Mouse (Mus musculus): ENCODE measurements at regions not wholly inside any gene's neighbourhood (a gene's known extent, or its start where the extent isn't known, plus 50 kb on each side); places are given as distances from the start of the nearest gene placed in this dataset.
A peak's percentile ranks its signal among the peaks of the same experiment; 100 is the strongest.

- Histone ChIP-seq H3K4me1 (ENCODE audit: control insufficient read depth, insufficient read depth, low read depth, low read length) (no peaks in the 10 kb centered on the region), H3K27ac (ENCODE audit: low read depth, low read length) (no peak overlapping the region), H3K4me3 (ENCODE audit: low read length) (no peak overlapping the region), H3K4me2 (ENCODE audit: low read length) (no peak overlapping the region), H3K9ac (ENCODE audit: low read depth, low read length) (no peak overlapping the region), H3K9me3 (ENCODE audit: control insufficient read depth, low read length) (no peaks in the 10 kb centered on the region), H3K27me3 (replicated peaks; ENCODE audit: control insufficient read depth, insufficient read depth, low read length) (no peaks in the 10 kb centered on the region), H3K36me3 (ENCODE audit: control insufficient read depth, insufficient read depth, low read length) (no peaks in the 10 kb centered on the region)
- 73% methylated on average over 2 of the region's 2 CpGs for WGBS
- ATAC-seq, result no peak
Measured at GRCm38 (mm10) chr2:21946484-21946883, 280.8 kb upstream of the Myo3a start.

- Histone ChIP-seq H3K36me3 (ENCODE audit: control insufficient read depth, insufficient read depth, low read length) (no peaks in the 10 kb centered on the region), H3K9ac (ENCODE audit: low read depth, low read length) (no peak overlapping the region), H3K27ac (ENCODE audit: low read depth, low read length) (no peak overlapping the region), H3K27me3 (replicated peaks; ENCODE audit: control insufficient read depth, insufficient read depth, low read length) (no peaks in the 10 kb centered on the region), H3K4me1 (ENCODE audit: control insufficient read depth, insufficient read depth, low read depth, low read length) (no peaks in the 10 kb centered on the region), H3K4me3 (ENCODE audit: low read length) (no peak overlapping the region), H3K4me2 (ENCODE audit: low read length) (no peak overlapping the region), H3K9me3 (ENCODE audit: control insufficient read depth, low read length) (no peaks in the 10 kb centered on the region)
- WGBS, result 70% methylated on average over 3 of the region's 3 CpGs
- ATAC-seq, result no peak
Measured at GRCm38 (mm10) chr2:21951279-21951678, 276.0 kb upstream of the Myo3a start.

- peak; percentile 38 for ATAC-seq
- H3K27ac ChIP-seq (ENCODE audit: low read depth, low read length), result no peak overlapping the region
Measured at GRCm38 (mm10) chr2:21956112-21956963, 271.0 kb upstream of the Myo3a start.

GRCm38 (mm10) chr2:21958365-21958764, 268.9 kb upstream of the Myo3a start:
- Histone ChIP-seq H3K27me3 (replicated peaks; ENCODE audit: control insufficient read depth, insufficient read depth, low read length) (no peaks in the 10 kb centered on the region), H3K36me3 (ENCODE audit: control insufficient read depth, insufficient read depth, low read length) (no peaks in the 10 kb centered on the region), H3K4me2 (ENCODE audit: low read length) (peak overlapping the region; percentile 47), H3K4me3 (ENCODE audit: low read length) (0 out of 2 replicates have a peak overlapping the region, but pooled peaks have one; percentile 11), H3K4me1 (ENCODE audit: control insufficient read depth, insufficient read depth, low read depth, low read length) (peaks cover 3% of the 10 kb centered on the region), H3K9me3 (ENCODE audit: control insufficient read depth, low read length) (no peaks in the 10 kb centered on the region), H3K9ac (ENCODE audit: low read depth, low read length) (peak overlapping the region; percentile 33; the same call in 1 of the 2 replicates), H3K27ac (ENCODE audit: low read depth, low read length) (peak overlapping the region; percentile 65)
- peak; percentile 86 for ATAC-seq
- 0% methylated on average over 3 of the region's 3 CpGs for WGBS

More at GRCm38 (mm10) chr2:21956112-21956963, 271.0 kb upstream of the Myo3a start:
- H3K9me3 ChIP-seq (ENCODE audit: control insufficient read depth, low read length), result no peaks in the 10 kb centered on the region
- no peak overlapping the region for H3K9ac ChIP-seq (ENCODE audit: low read depth, low read length)
- H3K36me3 ChIP-seq (ENCODE audit: control insufficient read depth, insufficient read depth, low read length), result no peaks in the 10 kb centered on the region
- H3K27me3 ChIP-seq (replicated peaks; ENCODE audit: control insufficient read depth, insufficient read depth, low read length), result no peaks in the 10 kb centered on the region
- H3K4me1 ChIP-seq (ENCODE audit: control insufficient read depth, insufficient read depth, low read depth, low read length), result peaks cover 3% of the 10 kb centered on the region
- whole genome bisulfite sequencing, result 53% methylated on average over 3 of the region's 3 CpGs
- H3K4me3 ChIP-seq (ENCODE audit: low read length), result no peak overlapping the region
- H3K4me2 ChIP-seq (ENCODE audit: low read length), result no peak overlapping the region

DNA sequence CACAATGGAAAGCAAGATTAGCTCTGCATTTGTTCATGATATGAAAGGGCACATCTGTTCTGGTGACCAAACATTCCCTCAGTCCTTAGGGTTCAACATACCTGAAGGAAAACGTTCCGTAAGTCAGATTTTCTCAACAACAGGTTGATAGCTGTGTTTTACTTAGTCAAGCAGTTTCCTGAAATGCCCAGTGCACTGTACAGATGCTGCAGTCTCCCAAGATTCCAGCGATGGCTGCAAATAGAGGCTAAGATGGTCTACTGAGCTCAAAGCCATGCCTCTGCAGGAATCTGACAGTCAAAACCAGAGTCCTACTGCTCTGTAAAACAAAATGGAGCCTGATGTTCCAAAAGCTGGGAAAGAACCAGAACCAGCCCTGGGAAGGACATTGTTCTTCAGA, 268.5 kb upstream of the Myo3a start:
- Histone ChIP-seq H3K4me3 (ENCODE audit: low read length) (0 out of 2 replicates have a peak overlapping the region, but pooled peaks have one; percentile 11), H3K36me3 (ENCODE audit: control insufficient read depth, insufficient read depth, low read length) (no peaks in the 10 kb centered on the region), H3K27me3 (replicated peaks; ENCODE audit: control insufficient read depth, insufficient read depth, low read length) (no peaks in the 10 kb centered on the region), H3K27ac (ENCODE audit: low read depth, low read length) (peak overlapping the region; percentile 65), H3K4me2 (ENCODE audit: low read length) (peak overlapping the region; percentile 47), H3K4me1 (ENCODE audit: control insufficient read depth, insufficient read depth, low read depth, low read length) (peaks cover 5% of the 10 kb centered on the region), H3K9ac (ENCODE audit: low read depth, low read length) (peak overlapping the region; percentile 33; the same call in 1 of the 2 replicates), H3K9me3 (ENCODE audit: control insufficient read depth, low read length) (no peaks in the 10 kb centered on the region)
- peak; percentile 52; the same call in 1 of the 2 replicates for ATAC-seq
- WGBS, result 33% methylated on average over 3 of the region's 3 CpGs

DNA sequence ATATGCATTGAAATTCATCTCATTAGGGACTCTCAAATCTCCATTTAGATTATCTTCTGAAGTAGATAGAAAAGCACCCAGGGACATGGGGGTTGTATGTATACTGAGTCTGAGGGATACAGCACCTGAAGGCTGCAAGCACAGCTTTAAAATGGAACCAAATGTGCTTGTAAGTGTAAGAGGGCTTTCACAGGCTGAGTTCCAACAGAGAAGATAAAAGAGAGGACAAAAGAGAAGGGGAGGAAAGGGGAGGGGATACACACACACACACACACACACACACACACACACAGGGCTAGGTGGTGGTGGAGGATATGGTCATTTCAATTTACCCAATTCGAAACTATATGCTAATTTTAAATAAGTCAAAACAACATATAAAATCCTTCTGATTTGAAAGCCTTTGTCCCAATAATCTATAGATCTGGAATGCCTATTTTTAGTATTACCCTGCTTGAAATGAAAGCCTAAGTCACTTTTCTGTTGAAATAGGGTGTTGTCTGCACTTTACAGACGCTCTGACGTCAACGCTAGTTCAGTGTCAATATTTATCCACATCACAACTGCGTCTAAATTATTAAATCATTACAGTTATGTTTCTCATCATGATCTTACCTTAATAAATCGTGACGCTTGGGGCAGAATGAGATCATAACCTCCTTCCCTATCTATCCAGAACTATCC, 263.8 kb upstream of the Myo3a start:
- Histone ChIP-seq H3K4me2 (ENCODE audit: low read length) (peak overlapping the region; percentile 49), H3K27ac (ENCODE audit: low read depth, low read length) (peak overlapping the region; percentile 64), H3K27me3 (replicated peaks; ENCODE audit: control insufficient read depth, insufficient read depth, low read length) (no peaks in the 10 kb centered on the region), H3K9me3 (ENCODE audit: control insufficient read depth, low read length) (no peaks in the 10 kb centered on the region), H3K36me3 (ENCODE audit: control insufficient read depth, insufficient read depth, low read length) (no peaks in the 10 kb centered on the region), H3K9ac (ENCODE audit: low read depth, low read length) (peak overlapping the region; percentile 41), H3K4me3 (ENCODE audit: low read length) (peak overlapping the region; percentile 14), H3K4me1 (ENCODE audit: control insufficient read depth, insufficient read depth, low read depth, low read length) (peaks cover 8% of the 10 kb centered on the region)
- whole genome bisulfite sequencing, result 6% methylated on average over 7 of the region's 7 CpGs
- ATAC-seq, result peak; percentile 38; the same call in 1 of the 2 replicates

DNA sequence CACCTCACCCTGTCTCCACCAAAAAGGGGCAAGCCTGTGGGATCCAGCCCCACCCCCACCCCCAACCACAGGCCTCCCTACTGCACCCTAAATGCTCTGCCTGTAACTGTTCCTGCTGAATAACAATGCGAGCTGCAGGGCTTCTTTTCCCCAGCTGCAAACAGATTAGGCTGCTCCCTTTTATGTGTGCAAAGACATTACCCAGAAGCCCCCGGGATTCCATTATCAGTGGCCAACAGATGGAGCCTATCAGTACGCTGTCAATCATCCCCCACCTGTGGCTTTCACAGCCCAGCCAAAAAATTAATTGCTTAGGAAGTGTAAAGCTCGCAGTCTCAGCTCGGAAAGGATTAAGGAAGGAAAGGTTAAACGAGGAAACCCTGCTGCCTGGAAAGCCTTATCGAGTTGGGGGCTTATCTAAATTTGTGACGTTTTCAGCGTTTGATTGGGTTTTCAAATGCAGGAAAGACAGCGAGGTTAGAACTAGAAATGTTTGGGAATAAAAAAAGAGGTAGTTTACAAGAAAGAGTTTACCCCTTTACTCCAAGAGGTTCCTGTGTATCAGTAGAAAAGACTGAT, 263.2 kb upstream of the Myo3a start:
- peak; percentile 90 for ATAC-seq
- Histone ChIP-seq H3K4me3 (ENCODE audit: low read length) (peak overlapping the region; percentile 14), H3K9me3 (ENCODE audit: control insufficient read depth, low read length) (no peaks in the 10 kb centered on the region), H3K36me3 (ENCODE audit: control insufficient read depth, insufficient read depth, low read length) (no peaks in the 10 kb centered on the region), H3K27ac (ENCODE audit: low read depth, low read length) (peak overlapping the region; percentile 64), H3K9ac (ENCODE audit: low read depth, low read length) (peak overlapping the region; percentile 41), H3K4me1 (ENCODE audit: control insufficient read depth, insufficient read depth, low read depth, low read length) (peaks cover 6% of the 10 kb centered on the region), H3K4me2 (ENCODE audit: low read length) (peak overlapping the region; percentile 49), H3K27me3 (replicated peaks; ENCODE audit: control insufficient read depth, insufficient read depth, low read length) (no peaks in the 10 kb centered on the region)
- WGBS, result 1% methylated on average over 10 of the region's 10 CpGs

- Histone ChIP-seq H3K4me1 (ENCODE audit: control insufficient read depth, insufficient read depth, low read depth, low read length) (no peaks in the 10 kb centered on the region), H3K36me3 (ENCODE audit: control insufficient read depth, insufficient read depth, low read length) (no peaks in the 10 kb centered on the region), H3K9ac (ENCODE audit: low read depth, low read length) (no peak overlapping the region), H3K27me3 (replicated peaks; ENCODE audit: control insufficient read depth, insufficient read depth, low read length) (no peaks in the 10 kb centered on the region), H3K4me3 (ENCODE audit: low read length) (no peak overlapping the region), H3K9me3 (ENCODE audit: control insufficient read depth, low read length) (no peaks in the 10 kb centered on the region), H3K27ac (ENCODE audit: low read depth, low read length) (no peak overlapping the region), H3K4me2 (ENCODE audit: low read length) (no peak overlapping the region)
- 84% methylated on average over 1 of the region's 1 CpGs for WGBS
- ATAC-seq, result no peak
Measured at GRCm38 (mm10) chr2:21970774-21971406, 256.4 kb upstream of the Myo3a start.

All from hindbrain, embryonic 16.5 days (tissue).